Mouse (Mus musculus): ENCODE measurements around the gene Gm28845.
A peak's percentile ranks its signal among the peaks of the same experiment; 100 is the strongest.

The Gm28845 gene

GRCm38 (mm10) chr1:65119438-65119837, at the start of gene Gm28845:
Gene Gm28845 (minus strand): TSS chr1:65119558.
- DNase-seq (ENCODE audit: low read depth, low spot score): no peak

DNA sequence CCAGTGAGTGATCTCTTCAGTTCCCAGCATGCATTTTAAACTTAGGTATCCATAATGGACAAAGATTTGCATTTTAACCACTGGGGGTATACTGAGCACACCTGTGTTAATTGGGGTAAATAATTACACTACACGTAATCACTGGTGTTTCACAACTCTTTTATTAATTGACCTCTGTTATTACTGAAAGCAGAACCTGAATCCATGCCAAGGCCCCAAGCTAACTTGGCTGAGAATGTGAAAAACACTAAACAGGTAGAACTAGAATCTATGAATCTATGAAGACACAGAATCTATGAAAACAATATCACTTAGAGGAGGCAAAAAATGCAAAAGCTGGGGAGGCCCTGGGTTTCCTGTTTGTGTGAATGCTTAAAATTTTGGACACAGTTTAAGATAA, 48.1 kb upstream of the Gm28845 start:
- no peak for DNase-seq (ENCODE audit: low read depth, low spot score)

DNA sequence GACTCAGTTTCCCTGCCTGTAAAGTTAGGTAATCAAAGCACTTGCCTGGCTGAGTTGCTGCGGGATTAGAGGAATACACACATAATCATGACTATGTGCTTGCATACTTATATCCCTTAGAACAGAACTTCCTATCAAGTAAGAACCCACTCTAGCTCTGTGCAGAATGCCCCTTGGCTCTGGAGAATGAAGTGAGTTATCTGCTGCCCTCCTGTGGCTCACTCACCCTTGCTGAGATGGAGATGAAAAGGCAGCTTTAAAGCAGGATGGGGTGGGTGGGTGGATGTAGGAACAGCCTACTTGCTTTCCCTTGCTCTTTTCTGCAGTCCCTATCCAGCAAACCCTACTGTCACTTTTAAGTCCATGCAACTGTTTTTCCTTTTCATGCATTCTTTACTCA, 42.9 kb upstream of the Gm28845 start:
- DNase-seq (ENCODE audit: low read depth, low spot score): no peak

DNA sequence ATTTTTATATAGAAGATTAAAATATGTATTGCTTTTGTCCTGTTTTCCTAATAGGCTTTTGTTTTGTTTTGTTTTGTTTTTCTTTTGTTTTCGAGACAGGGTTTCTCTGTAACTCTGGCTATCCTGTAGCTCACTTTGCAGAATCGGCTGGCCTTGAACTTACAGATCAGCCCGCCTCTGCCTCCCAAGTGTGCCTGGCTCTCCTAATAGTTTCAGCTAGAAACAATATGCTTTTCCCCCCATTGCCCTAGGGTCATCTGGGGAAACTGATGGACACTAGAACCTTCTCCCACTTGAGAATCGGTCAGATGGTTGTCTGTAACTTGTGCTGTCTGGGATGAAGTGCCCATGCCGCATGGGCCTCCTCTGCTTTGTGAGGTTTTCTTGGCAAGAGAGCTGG, 36.8 kb upstream of the Gm28845 start:
- DNase-seq (ENCODE audit: low read depth, low spot score): no peak

GRCm38 (mm10) chr1:65154814-65155213, 35.5 kb upstream of the Gm28845 start:
- no peak for DNase-seq (ENCODE audit: low read depth, low spot score)

GRCm38 (mm10) chr1:65147971-65148370, 28.6 kb upstream of the Gm28845 start:
- no peak for DNase-seq (ENCODE audit: low read depth, low spot score)

DNA sequence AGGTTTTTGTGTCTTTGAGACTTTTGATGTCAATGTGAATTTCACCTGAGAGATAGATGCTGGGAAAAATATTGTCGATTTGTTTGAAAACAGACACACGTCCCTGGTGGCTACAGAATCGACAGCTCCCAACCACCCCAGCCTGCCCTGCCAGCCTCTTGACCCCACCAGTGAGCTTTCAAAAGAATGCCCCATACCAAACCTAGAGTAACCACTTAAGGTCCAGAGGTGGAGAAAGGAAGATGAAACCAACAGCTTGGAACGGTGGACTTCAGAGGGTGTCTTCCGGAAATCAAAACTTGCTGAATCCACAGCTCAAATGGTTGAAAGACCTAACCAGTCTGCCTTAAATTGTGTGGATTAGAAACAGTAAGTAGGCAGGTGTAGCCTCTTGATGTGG, 28.0 kb upstream of the Gm28845 start:
- no peak for DNase-seq (ENCODE audit: low read depth, low spot score)

GRCm38 (mm10) chr1:65146601-65147000, 27.2 kb upstream of the Gm28845 start:
- DNase-seq (ENCODE audit: low read depth, low spot score): no peak

DNA sequence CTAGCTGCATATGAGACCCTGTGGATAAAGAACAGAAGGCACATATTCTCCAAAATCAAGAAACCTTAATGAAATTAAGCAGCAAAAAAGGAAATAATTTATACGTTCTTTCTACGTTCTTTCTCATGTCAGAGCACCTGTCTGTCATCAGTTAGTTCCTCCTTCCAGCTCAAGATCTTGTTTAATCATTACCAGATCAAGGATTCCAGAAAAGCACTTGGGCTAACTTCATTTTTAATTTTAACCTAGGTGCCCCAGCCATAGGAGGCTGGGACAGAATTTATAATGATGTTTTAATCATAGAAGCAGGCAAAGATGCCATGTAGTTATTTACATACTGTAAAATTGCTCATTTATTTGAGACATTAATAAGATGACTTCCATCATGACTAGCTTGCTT, 25.4 kb upstream of the Gm28845 start:
- DNase-seq (ENCODE audit: low read depth, low spot score): no peak

DNA sequence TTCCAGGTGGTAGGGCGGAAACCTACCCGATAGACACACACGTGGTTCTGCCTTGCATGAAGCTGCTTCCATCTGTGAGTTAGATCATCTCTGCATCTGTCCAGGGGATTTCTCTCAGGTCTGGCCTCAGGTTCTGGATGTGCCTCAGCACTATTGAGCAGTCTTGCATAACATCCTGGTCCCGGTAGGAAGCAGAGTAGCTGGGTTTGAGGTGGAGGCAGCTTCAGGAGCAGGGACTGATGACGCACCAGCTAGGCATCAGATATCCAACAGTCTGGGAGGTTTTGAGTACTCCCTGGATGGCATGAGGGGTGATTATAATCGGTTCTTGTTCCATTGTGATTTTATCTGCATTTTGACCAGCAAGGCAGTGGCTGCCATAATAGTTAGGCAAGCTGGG, 18.2 kb upstream of the Gm28845 start:
- no peak for DNase-seq (ENCODE audit: low read depth, low spot score)

DNA sequence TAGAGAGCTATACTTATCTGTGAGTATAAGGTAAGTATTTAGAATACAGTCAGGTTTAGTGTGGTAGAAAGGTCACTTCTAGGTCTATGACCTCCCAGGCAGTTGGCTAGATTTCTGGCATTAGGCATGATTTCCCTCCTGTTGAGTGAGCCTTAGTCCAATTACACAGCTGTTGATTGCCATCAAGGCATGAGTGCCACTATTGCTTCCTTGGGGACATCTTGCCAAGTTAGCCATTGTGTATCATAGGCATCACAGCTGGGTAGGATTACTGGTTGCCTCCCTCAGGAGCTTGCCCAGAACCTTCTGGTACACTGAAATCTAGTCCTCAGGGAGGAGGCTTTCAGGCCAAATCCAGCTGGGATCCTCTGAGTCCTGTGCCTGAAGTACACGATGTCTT, 13.5 kb upstream of the Gm28845 start:
- DNase-seq (ENCODE audit: low read depth, low spot score): no peak

DNA sequence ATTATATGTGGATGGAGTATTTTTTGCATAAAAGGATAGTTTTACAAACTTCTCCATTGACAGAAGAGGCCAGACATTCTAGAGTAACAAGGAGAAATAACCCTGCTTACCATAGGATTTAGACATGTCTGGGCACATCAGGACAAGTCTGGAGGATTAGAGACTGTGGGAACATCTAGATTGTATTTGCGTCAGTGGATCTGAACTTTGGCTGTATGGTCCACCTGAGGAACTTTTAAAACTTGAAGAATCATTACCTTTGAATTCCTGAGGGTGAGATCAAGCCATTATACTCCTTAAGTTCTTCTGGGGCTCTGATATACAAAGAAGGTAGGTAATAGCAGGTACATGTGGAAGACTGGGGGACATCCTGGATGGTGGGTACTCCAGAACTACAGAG, 12.3 kb upstream of the Gm28845 start:
- no peak for DNase-seq (ENCODE audit: low read depth, low spot score)

DNA sequence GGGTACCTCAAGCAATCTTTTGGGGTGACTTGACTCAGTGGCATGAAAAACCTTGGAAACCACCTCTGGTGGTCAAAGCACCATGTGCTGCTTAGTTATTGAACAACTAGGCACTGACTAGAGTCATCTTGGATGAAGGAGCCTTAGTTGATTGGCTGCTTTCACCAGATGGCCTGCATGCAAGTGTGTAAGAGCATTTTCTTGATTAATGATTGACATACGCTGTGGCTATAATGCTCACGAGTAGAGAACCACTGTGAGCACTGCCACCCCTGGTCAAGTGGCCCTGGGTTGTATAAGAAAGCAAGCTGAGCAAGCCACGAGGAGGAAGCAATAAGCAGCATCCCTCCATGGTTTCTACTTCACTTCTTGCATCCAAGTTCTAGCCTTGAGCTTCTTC, 10.9 kb upstream of the Gm28845 start:
- no peak for DNase-seq (ENCODE audit: low read depth, low spot score)

GRCm38 (mm10) chr1:65129634-65130180, 10.3 kb upstream of the Gm28845 start:
- DNase-seq (ENCODE audit: low read depth, low spot score): no peak

GRCm38 (mm10) chr1:65122574-65123372, 3.4 kb upstream of the Gm28845 start, which contains the start of gene D630023F18Rik:
Gene D630023F18Rik (minus strand): TSS chr1:65123214.
- DNase-seq (ENCODE audit: low read depth, low spot score): no peak

DNA sequence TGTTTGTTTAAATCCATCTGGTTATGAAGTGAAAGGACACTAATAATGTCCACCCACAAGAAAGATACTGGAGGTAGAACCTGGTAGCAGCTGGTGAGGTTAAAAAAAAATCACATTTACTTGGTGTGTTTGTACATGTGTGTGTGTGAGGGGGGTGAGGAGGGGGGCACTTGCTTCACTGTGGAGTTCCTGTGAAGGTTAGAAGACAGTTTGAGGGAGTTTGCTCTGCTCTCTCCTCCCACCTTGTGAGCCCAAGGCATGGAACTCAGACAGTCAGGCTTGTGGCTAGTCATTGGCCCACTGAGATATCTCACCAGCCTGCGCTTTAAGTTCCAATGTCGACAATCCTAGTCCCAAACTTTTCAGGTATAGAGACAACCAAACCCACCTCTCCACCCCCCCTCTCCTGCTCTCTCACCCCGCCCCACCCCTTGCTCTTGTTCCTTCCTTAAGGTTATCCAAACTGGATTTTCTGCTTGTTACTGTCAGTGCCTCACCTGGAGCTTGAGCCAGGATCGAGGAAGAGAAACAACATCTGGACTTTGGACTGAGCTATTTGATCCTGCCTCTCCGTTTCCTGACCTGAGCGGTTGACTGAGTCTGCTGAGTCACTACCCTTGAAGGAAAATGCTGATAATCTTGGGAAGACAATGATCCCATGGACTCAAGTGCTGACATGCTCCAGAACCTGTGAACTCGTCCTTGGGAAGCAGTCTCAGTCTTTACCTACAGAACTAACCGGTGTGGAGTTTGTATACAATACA, 1.0 kb downstream of the Gm28845 start:
- no peak for DNase-seq (ENCODE audit: low read depth, low spot score)

DNA sequence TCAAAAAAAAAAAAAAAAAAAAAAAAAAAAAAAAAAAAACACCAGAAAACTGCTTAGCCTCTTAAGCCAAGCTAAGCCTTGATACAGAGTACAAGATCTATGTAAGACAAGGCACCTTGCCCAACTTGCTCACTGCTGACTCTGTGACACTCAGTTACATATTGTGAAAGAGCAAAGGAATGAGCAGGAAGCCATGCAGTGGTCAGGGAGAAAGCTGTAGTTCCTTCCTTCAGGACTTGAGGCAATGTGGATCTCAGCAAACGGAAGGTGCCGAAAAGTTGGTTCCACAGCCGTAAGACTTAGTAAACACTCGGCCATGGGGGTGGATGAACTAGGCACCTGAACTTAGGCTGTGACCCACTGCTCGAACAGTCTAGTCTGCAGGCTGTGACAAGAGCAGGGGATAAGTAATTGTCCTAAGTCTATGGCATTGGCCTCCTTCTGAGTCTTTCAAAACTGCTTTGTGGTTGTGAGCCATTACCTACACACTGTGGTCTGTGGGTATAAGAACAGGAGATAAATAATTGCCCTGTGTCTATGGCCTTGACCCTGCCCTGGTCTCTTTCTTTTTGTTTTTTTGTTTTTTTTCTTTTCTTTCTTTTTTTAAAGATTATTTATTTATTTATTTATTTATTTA, 5.7 kb downstream of the Gm28845 start:
- DNase-seq (ENCODE audit: low read depth, low spot score): no peak

DNA sequence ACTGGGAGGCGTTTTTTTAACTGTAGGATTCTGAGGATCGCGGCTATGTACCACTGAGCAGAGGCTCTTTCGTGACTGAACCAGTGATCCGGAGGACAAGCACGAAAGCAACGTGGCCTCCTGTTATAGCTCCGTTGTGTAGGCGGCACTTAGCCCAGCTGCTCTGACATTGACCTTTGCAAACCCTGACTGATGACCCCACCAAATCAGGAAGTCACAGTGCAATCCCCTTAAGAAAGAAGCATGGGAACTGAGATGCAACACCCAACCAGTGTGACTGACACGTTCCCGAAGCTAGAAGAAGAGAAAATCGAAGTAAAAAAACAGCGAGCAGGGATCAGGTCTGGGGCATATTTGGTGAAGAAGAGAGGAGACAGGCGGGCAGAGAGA, 6.6 kb downstream of the Gm28845 start:
- no peak for DNase-seq (ENCODE audit: low read depth, low spot score)

DNA sequence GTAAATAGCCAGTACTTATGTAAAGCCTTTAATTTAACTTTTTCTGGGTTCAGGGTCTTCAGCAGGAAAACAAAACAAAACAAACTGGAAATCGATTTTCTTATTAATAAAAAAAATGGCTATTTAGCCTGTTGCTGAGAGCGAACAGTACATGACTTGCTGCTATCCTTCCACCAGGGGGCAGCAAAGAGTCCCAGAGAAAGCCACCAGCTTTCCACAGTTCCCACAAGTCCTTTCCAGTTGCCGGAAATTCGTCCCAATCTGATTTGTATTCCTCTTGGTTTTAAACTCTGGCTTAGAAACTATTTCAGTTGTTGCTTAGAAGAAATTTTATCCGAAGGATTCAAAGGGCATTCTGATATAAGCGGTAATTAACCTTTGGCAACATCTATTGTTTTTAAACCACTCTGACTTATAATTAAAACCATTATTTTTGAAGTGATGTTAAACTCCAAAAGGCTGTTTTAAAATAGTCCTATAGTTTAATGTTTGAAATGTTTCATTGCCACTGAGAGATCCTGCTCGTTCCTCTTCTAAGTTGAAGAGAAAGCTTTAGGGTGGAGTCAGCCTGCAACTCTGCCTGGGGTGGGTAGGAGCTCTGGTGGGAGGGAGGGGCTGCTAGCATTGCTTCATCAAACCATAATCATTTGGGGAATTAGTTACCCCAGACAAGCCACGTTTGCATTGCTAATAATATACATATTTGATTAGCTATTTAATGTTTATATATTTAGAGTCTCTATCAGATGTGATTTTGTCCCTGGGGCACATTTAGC, 7.1 kb downstream of the Gm28845 start:
- peak; percentile 73 for DNase-seq (ENCODE audit: low read depth, low spot score)

GRCm38 (mm10) chr1:65109756-65110435, 9.5 kb downstream of the Gm28845 start:
- DNase-seq (ENCODE audit: low read depth, low spot score): no peak

DNA sequence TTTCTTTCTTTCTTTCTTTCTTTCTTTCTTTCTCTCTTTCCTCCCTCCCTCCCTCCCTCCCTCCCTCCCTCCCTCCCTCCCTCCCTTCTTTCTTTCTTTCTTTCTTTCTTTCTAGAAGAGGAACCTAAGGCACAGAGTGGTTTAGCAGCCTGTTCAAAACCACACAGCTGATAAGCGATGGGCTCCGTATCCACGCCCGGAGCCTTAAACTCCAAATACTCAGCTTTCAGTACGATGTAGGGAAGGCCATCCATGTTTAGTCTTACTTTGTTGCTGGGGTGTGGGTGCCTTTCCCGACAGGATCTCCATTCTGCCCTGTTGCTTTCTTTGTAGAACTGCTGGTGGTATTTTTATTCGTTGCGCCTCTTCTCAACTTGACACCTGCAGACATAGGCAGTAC, 10.2 kb downstream of the Gm28845 start:
- no peak for DNase-seq (ENCODE audit: low read depth, low spot score)
